Mouse (Mus musculus) heart, postnatal 0 days (tissue): Measurements from ENCODE around the gene Tiam2. TPM values are rescaled to one million over a fixed set of nuclear protein-coding genes. Genes with fewer than 3 reads are reported as not detected.

Experiments
- ATAC-seq: fragments of 200-750 bp; cut with Nextera tagmentation; 2 replicates; pipeline ENCODE4 v1.8.0; 2017; ENCODE audit warnings: low read depth, moderate number of reproducible peaks, moderate library complexity; ENCODE audit not compliant: insufficient read depth
- DNase-seq: peaks from one replicate; pipeline ENCODE4 v3.0.0-alpha.2; 2016; ENCODE audit warnings: low spot score
- H3K27ac ChIP-seq: fragments of 300-500 bp; sonication (generic); 2 replicates; pipeline ENCODE4 v1.5.1; 2014; ENCODE audit warnings: low read depth, mild to moderate bottlenecking
- H3K27me3 ChIP-seq: fragments of 300-500 bp; sonication (generic); 2 replicates; pipeline ENCODE4 v1.6.1; 2014; ENCODE audit warnings: low read length, mixed read lengths; ENCODE audit not compliant: control insufficient read depth, insufficient read depth
- H3K36me3 ChIP-seq: fragments of 300-500 bp; sonication (generic); replicated peaks from 2 replicates; pipeline ENCODE4 v1.6.1; 2014; ENCODE audit warnings: low read length, mixed read lengths; ENCODE audit not compliant: control insufficient read depth, insufficient read depth
- H3K4me1 ChIP-seq: fragments of 300-500 bp; sonication (generic); 2 replicates; pipeline ENCODE4 v1.6.1; 2014; ENCODE audit warnings: antibody characterized with exemption; ENCODE audit not compliant: control insufficient read depth, insufficient read depth
- H3K4me2 ChIP-seq: fragments of 300-500 bp; sonication (generic); 2 replicates; pipeline ENCODE4 v1.6.1; 2014; ENCODE audit warnings: low read depth, mild to moderate bottlenecking, low read length, moderate library complexity
- H3K4me3 ChIP-seq: fragments of 300-500 bp; sonication (generic); 2 replicates; pipeline ENCODE4 v1.5.1; 2014; ENCODE audit warnings: low read depth, low read length
- H3K9ac ChIP-seq: fragments of 300-500 bp; sonication (generic); replicated peaks from 2 replicates; pipeline ENCODE4 v1.6.1; 2014; ENCODE audit warnings: low read depth, low read length, mixed read lengths
- H3K9me3 ChIP-seq: fragments of 300-500 bp; sonication (generic); replicated peaks from 2 replicates; pipeline ENCODE4 v1.6.1; 2016; ENCODE audit warnings: low read length; ENCODE audit not compliant: control insufficient read depth
- CTCF ChIP-seq: IDR thresholded peaks from 2 replicates; pipeline ENCODE4 v1.5.1; 2016; ENCODE audit warnings: antibody characterized with exemption, control low read depth, low read depth
- EP300 ChIP-seq: IDR thresholded peaks from 2 replicates; pipeline ENCODE4 v1.6.1; 2016; ENCODE audit warnings: antibody characterized with exemption, low read depth
- WGBS: fragments of 180-500 bp; shearing (Covaris S2); extraction: QIAGEN DNeasy Blood & Tissue Kit; methylation state at CpG from one replicate; pipeline ENCODE4 v1.1.7; 2014; 5-methylcytosine and 5-hydroxymethylcytosine counted together
- polyA plus RNA-seq: library from polyadenylated mRNA; unstranded; fragments of >200 nt; fragmentation: Nextera tagmentation; extraction: Ambion mirVana; gene quantifications from 2 replicates; pipeline ENCODE4 v1.2.1, GENCODE M21; 2015
- total RNA-seq: library from RNA; depleted of rRNA; stranded (reverse); fragments of >200 nt; gene quantifications from 2 replicates; pipeline ENCODE4 v1.2.3, GENCODE M21; 2014; ENCODE audit warnings: low replicate concordance

The Tiam2 gene
- total and polyA plus RNA-seq, 2 experiments from 2014 or later = 1.7 to 3.6 TPM

DNA sequence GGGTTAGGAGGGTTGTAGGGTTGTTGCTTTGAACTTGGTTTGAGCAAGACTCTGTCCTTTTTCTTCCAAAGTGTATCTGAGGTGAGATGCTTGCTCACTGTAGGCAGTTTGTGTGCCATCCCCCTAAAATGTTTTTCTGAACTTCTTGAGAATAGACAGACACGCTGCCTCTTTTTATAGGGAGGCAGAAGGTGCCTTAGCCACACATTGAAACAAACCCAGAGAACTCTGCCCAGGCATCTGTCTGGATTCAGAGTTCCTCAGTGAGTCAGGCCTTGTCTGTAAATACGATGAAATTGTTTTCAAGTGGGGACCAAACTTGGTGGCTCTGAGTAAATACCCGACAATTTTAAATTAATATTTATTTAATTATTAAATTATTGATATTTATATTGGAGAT, 172.2 kb downstream of the Tiam2 start:
- H3K27me3 ChIP-seq = no peaks in the 10 kb centered on the region
- no peaks in the 10 kb centered on the region for H3K9me3 ChIP-seq
- H3K9ac ChIP-seq = no peak overlapping the region
- TF ChIP-seq CTCF (no peak), EP300 (no peak)
- ATAC-seq (no peak), DNase-seq (no peak)
- no peaks in the 10 kb centered on the region for H3K4me1 ChIP-seq
- H3K27ac ChIP-seq = no peak overlapping the region
- no peak overlapping the region for H3K4me3 ChIP-seq
- H3K36me3 ChIP-seq = no peaks in the 10 kb centered on the region
- H3K4me2 ChIP-seq = no peak overlapping the region
- 86% methylated on average over 3 of the region's 3 CpGs for WGBS

DNA sequence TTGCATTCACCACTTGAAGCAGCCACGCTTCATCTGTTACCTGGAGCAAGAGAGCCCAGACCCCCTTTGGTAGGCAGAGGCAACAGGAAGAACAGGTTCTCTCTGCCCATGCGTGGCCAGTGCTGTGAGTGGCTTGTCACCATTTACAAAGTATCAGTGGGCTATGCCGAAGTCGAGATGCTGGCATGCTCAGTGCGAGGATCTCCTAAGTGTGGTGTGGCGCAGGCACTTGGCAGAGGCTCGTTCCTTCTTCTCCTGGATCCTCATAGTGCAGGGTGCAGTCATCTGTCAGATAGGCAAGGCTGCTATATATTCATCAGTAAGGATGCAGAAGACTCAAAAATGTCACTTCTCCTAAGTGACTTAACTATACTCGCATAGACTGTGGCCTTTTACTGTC, 173.1 kb downstream of the Tiam2 start:
- H3K27me3 ChIP-seq = no peaks in the 10 kb centered on the region
- no peak for TF ChIP-seq EP300
- no peak for TF ChIP-seq CTCF
- H3K4me1 ChIP-seq = no peaks in the 10 kb centered on the region
- no peak overlapping the region for H3K4me2 ChIP-seq
- H3K9me3 ChIP-seq = no peaks in the 10 kb centered on the region
- DNase-seq (no peak), ATAC-seq (no peak)
- no peaks in the 10 kb centered on the region for H3K36me3 ChIP-seq
- H3K27ac ChIP-seq = no peak overlapping the region
- H3K4me3 ChIP-seq = no peak overlapping the region
- H3K9ac ChIP-seq = no peak overlapping the region
- 89% methylated on average over 8 of the region's 8 CpGs for WGBS

- no peaks in the 10 kb centered on the region for H3K4me1 ChIP-seq
- 77% methylated on average over 6 of the region's 6 CpGs for whole genome bisulfite sequencing
- H3K4me2 ChIP-seq = no peak overlapping the region
- TF ChIP-seq EP300 (no peak), CTCF (no peak)
- H3K9ac ChIP-seq = no peak overlapping the region
- no peaks in the 10 kb centered on the region for H3K36me3 ChIP-seq
- no peaks in the 10 kb centered on the region for H3K27me3 ChIP-seq
- DNase-seq (no peak), ATAC-seq (no peak)
- H3K9me3 ChIP-seq = no peaks in the 10 kb centered on the region
- H3K27ac ChIP-seq = no peak overlapping the region
- H3K4me3 ChIP-seq = no peak overlapping the region
Measured at GRCm38 (mm10) chr17:3500076-3500475, 173.7 kb downstream of the Tiam2 start.

DNA sequence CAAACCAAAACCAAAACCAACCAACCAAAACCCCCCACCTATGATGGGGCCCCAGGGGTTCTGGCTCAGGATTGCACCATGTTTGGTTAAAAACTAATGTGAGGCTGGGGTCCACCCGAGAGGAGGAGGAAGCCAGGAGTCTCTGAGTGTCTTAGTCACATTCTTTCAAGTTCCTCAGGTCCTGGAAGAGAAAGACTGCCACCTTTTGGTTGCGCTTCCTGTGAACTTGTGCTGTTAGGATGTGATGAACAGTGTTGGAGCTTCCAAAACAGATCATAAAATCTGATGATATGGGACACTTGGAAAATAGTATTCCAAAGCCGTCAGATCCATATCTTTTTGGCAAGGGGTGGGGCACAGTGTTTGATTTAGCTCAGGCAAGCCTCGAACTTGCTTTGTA, 174.6 kb downstream of the Tiam2 start:
- Histone ChIP-seq H3K9me3 (no peaks in the 10 kb centered on the region), H3K36me3 (no peaks in the 10 kb centered on the region), H3K27ac (no peak overlapping the region), H3K9ac (no peak overlapping the region), H3K4me3 (no peak overlapping the region), H3K27me3 (no peaks in the 10 kb centered on the region), H3K4me2 (no peak overlapping the region), H3K4me1 (no peaks in the 10 kb centered on the region)
- ATAC-seq (no peak), DNase-seq (no peak)
- 77% methylated on average over 4 of the region's 4 CpGs for WGBS
- TF ChIP-seq EP300 (no peak), CTCF (no peak)

DNA sequence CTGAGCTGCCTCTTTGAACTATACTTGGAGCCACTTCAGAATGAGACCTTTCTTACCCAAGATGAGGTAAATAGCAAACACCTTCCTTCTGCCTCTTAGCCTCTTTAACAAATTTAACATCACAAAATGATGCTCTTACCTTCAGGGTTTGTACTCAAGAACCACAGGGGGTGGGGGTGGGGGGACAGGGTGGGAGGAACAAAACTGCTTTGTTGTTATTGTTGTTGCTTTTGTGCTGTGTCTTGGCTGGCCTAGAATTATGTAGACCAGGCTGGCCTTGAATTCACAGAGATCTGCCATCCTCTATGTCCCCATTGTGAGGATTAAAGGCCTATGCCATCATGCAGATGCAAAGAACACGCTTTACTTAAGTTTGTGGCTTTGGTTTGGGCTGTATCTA, 179.3 kb downstream of the Tiam2 start:
- no peaks in the 10 kb centered on the region for H3K4me1 ChIP-seq
- H3K36me3 ChIP-seq = no peaks in the 10 kb centered on the region
- no peak for TF ChIP-seq CTCF
- TF ChIP-seq EP300 = no peak
- no peak for ATAC-seq
- H3K9ac ChIP-seq = no peak overlapping the region
- DNase-seq = no peak
- H3K27ac ChIP-seq = no peak overlapping the region
- WGBS = 83% methylated on average over 1 of the region's 1 CpGs
- no peaks in the 10 kb centered on the region for H3K9me3 ChIP-seq
- H3K27me3 ChIP-seq = no peaks in the 10 kb centered on the region
- no peak overlapping the region for H3K4me3 ChIP-seq
- no peak overlapping the region for H3K4me2 ChIP-seq

DNA sequence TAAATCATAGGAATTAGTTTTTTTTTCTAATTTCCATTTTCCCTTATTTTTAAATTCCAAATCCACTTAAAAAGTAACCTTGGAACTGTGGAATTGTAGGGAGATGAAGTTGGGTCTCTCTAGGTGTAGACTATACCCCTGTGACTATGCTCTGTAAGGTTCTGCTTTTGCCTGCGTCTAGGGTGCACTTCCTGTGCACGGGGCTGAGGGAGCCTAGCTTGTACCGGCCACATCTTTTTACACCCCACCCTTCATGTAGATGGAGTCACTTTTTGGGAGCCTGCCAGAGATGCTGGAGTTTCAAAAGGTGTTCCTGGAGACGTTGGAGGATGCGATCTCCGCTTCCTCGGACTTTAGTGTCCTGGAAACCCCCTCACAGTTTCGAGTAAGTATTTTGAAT, 180.1 kb downstream of the Tiam2 start:
- DNase-seq (no peak), ATAC-seq (no peak)
- Histone ChIP-seq H3K36me3 (no peaks in the 10 kb centered on the region), H3K4me3 (no peak overlapping the region), H3K27ac (no peak overlapping the region), H3K9ac (no peak overlapping the region), H3K9me3 (no peaks in the 10 kb centered on the region), H3K4me2 (no peak overlapping the region), H3K27me3 (no peaks in the 10 kb centered on the region), H3K4me1 (no peaks in the 10 kb centered on the region)
- 87% methylated on average over 8 of the region's 8 CpGs for WGBS
- no peak for TF ChIP-seq EP300
- no peak for TF ChIP-seq CTCF
